Mouse (Mus musculus): Measurements from ENCODE around the gene Phlpp1. TPM values are rescaled to one million over a fixed set of nuclear protein-coding genes. Genes with fewer than 3 reads are reported as not detected.

Phlpp1 gene
- polyA plus RNA-seq (2014; fragmentation: Nextera tagmentation; extraction: Ambion mirVana), result 1.7 and 1.8 TPM in 2 replicates

DNA sequence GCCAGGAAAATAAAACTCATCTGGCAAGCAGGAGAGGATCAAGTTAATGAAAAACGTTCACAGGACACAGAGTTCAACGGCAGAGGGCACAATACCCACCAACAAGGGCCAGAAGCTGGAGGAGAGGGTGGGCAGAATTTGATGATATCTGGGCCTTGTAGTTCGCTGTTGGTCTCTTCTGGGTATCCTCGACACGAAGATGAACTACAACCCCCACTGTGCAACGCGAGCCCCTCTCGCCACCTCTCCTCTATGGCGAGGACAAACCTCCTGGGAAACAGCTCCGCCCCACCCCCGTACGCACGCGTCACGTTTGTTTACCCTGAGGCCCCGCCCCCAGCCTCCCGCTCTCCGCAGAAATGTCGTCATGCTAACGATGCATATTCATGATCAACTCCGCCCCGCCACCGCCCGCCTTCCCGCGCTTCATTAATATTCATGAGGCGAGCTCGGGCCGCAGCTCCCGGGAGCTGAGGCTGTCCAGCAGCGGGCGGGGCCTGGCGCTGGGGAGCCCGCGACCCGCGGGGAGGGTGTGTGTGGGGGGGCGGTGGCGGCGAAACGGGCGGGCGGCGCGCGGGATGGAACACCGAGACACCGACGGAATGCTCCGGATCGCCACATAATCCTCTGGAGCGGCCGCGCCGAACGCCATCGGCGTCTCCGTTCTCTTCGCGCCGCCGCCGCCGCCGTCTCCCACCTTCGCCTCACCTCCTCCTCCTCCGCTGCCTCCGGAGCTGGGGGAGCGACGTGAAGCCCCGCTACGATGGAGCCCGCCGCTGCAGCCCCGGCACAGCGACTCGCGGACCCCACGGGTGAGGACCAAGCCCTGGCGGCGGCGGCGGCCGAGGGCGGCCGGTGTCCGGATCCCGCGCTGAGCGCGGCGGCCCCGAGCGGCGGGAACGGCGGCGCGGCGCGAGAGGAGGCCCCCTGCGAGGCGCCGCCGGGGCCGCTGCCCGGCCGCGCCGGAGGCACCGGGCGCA, at the start of gene Phlpp1:
Gene Phlpp1, plus strand, starts transcription at position 512 of the 980 bp plus-strand sequence.
- H3K9me3 ChIP-seq (ENCODE audit: control insufficient read depth, low read length), result no peaks in the 10 kb centered on the region
- H3K27me3 ChIP-seq (replicated peaks; ENCODE audit: control insufficient read depth, insufficient read depth, low read length), result no peaks in the 10 kb centered on the region
- H3K4me3 ChIP-seq (ENCODE audit: low read depth, low read length), result peak within 1 kb of the TSS; percentile 88
- no peaks in the 10 kb centered on the region for H3K36me3 ChIP-seq (ENCODE audit: control insufficient read depth, insufficient read depth, low read length)
- peak within 1 kb of the TSS; percentile 64 for H3K27ac ChIP-seq (ENCODE audit: low read depth, low read length)
- peak; percentile 100 for DNase-seq (ENCODE audit: low spot score)
- peak within 1 kb of the TSS; percentile 84 for H3K4me2 ChIP-seq
- peak; percentile 98 for ATAC-seq (replicated peaks; ENCODE audit: low FRiP score)
- under 1% methylated on average over 104 of the region's 113 CpGs for WGBS
- H3K9ac ChIP-seq (ENCODE audit: low read depth, low read length), result peak within 1 kb of the TSS; percentile 84
- H3K4me1 ChIP-seq (replicated peaks; ENCODE audit: control insufficient read depth, insufficient read depth, low read length), result peaks cover 14% of the 10 kb centered on the region

DNA sequence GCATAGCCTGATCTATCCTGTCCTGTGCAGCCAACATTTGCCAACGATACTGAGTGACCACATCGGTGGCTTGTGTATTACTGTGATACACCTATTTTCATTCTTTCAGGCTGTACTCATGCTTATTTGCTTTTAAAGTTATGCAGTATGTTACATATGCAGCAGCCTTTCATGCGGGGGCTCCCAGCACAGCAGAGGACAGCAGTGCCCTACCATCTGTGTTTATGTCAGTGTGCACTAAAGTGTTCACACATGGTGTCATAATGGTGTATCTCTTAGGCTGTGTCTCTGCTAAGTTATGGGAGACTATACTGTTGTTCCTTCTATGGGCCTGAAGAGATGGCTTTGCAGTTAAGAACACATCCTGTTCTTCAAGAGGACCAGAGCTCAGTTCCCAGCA, 45.0 kb upstream of the Phlpp1 start:
- Histone ChIP-seq H3K27me3 (replicated peaks; ENCODE audit: control insufficient read depth, insufficient read depth, low read length) (no peaks in the 10 kb centered on the region), H3K4me1 (replicated peaks; ENCODE audit: control insufficient read depth, insufficient read depth, low read length) (no peaks in the 10 kb centered on the region), H3K9me3 (ENCODE audit: control insufficient read depth, low read length) (no peaks in the 10 kb centered on the region), H3K36me3 (ENCODE audit: control insufficient read depth, insufficient read depth, low read length) (no peaks in the 10 kb centered on the region), H3K4me3 (ENCODE audit: low read depth, low read length) (no peak overlapping the region), H3K9ac (ENCODE audit: low read depth, low read length) (no peak overlapping the region), H3K4me2 (no peak overlapping the region), H3K27ac (ENCODE audit: low read depth, low read length) (no peak overlapping the region)
- DNase-seq (ENCODE audit: low spot score) (no peak), ATAC-seq (replicated peaks; ENCODE audit: low FRiP score) (no peak)
- WGBS, result 91% methylated on average over 3 of the region's 3 CpGs

GRCm38 (mm10) chr1:106131697-106132349, 39.7 kb upstream of the Phlpp1 start:
- WGBS, result 37% methylated on average over 4 of the region's 4 CpGs
- Histone ChIP-seq H3K9ac (ENCODE audit: low read depth, low read length) (no peak overlapping the region), H3K36me3 (ENCODE audit: control insufficient read depth, insufficient read depth, low read length) (no peaks in the 10 kb centered on the region), H3K4me1 (replicated peaks; ENCODE audit: control insufficient read depth, insufficient read depth, low read length) (no peaks in the 10 kb centered on the region), H3K27me3 (replicated peaks; ENCODE audit: control insufficient read depth, insufficient read depth, low read length) (no peaks in the 10 kb centered on the region), H3K4me2 (no peak overlapping the region), H3K9me3 (ENCODE audit: control insufficient read depth, low read length) (no peaks in the 10 kb centered on the region), H3K27ac (ENCODE audit: low read depth, low read length) (no peak overlapping the region), H3K4me3 (ENCODE audit: low read depth, low read length) (no peak overlapping the region)
- DNase-seq (ENCODE audit: low spot score), result no peak
- no peak for ATAC-seq (replicated peaks; ENCODE audit: low FRiP score)

DNA sequence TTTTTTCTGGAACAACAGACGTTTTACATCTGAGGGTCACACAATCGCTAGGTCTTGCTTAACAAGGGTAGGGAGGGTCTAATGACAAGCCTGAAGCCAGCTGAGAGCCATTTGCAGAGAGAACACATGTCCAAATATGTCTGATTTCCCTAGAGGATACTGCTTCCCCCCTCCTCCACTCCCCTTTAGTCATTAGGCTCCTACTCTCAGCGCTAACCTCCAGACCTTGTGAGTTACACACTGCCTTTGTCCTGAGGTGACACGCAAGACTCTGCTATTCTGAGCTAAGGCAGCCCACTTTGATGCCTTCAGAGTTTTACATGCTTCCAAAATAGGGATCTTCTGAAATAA, 39.2 kb upstream of the Phlpp1 start:
- Histone ChIP-seq H3K27ac (ENCODE audit: low read depth, low read length) (no peak overlapping the region), H3K4me2 (no peak overlapping the region), H3K9ac (ENCODE audit: low read depth, low read length) (no peak overlapping the region), H3K4me1 (replicated peaks; ENCODE audit: control insufficient read depth, insufficient read depth, low read length) (no peaks in the 10 kb centered on the region), H3K36me3 (ENCODE audit: control insufficient read depth, insufficient read depth, low read length) (no peaks in the 10 kb centered on the region), H3K4me3 (ENCODE audit: low read depth, low read length) (no peak overlapping the region), H3K27me3 (replicated peaks; ENCODE audit: control insufficient read depth, insufficient read depth, low read length) (no peaks in the 10 kb centered on the region), H3K9me3 (ENCODE audit: control insufficient read depth, low read length) (no peaks in the 10 kb centered on the region)
- ATAC-seq (replicated peaks; ENCODE audit: low FRiP score), result no peak
- DNase-seq (ENCODE audit: low spot score), result no peak
- 62% methylated on average over 4 of the region's 4 CpGs for WGBS

- WGBS, result 87% methylated on average over 2 of the region's 2 CpGs
- DNase-seq (ENCODE audit: low spot score) (no peak), ATAC-seq (replicated peaks; ENCODE audit: low FRiP score) (no peak)
Observed at GRCm38 (mm10) chr1:106138691-106139090, 32.9 kb upstream of the Phlpp1 start.

DNA sequence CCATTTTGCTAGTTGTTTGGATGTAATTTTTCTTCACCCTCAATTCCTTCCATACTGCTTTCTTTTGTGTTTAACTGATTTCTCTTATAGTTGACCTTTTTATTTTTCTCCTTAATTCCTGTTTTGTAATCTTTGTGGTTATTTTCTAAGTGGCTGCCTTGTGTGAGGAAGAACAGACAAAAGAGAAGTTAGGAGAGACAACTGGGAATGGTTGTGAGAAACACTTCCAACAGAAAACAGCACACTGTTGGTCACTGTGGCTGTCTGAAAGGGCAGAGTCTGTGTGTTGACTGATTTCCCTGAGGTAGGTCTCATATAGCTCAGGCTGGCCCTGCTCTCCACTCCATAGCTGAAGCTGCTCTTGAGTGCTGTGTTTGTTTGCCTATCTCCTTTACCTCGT, 32.4 kb upstream of the Phlpp1 start:
- Histone ChIP-seq H3K36me3 (ENCODE audit: control insufficient read depth, insufficient read depth, low read length) (no peaks in the 10 kb centered on the region), H3K4me1 (replicated peaks; ENCODE audit: control insufficient read depth, insufficient read depth, low read length) (no peaks in the 10 kb centered on the region), H3K4me3 (ENCODE audit: low read depth, low read length) (no peak overlapping the region), H3K4me2 (no peak overlapping the region), H3K9me3 (ENCODE audit: control insufficient read depth, low read length) (no peaks in the 10 kb centered on the region), H3K9ac (ENCODE audit: low read depth, low read length) (no peak overlapping the region), H3K27ac (ENCODE audit: low read depth, low read length) (no peak overlapping the region), H3K27me3 (replicated peaks; ENCODE audit: control insufficient read depth, insufficient read depth, low read length) (no peaks in the 10 kb centered on the region)
- 61% methylated on average over 1 of the region's 1 CpGs for WGBS
- DNase-seq (ENCODE audit: low spot score) (no peak), ATAC-seq (replicated peaks; ENCODE audit: low FRiP score) (no peak)

More at GRCm38 (mm10) chr1:106138691-106139090, 32.9 kb upstream of the Phlpp1 start:
- Histone ChIP-seq H3K27me3 (replicated peaks; ENCODE audit: control insufficient read depth, insufficient read depth, low read length) (no peaks in the 10 kb centered on the region), H3K4me3 (ENCODE audit: low read depth, low read length) (no peak overlapping the region), H3K9me3 (ENCODE audit: control insufficient read depth, low read length) (no peaks in the 10 kb centered on the region), H3K36me3 (ENCODE audit: control insufficient read depth, insufficient read depth, low read length) (no peaks in the 10 kb centered on the region), H3K4me1 (replicated peaks; ENCODE audit: control insufficient read depth, insufficient read depth, low read length) (no peaks in the 10 kb centered on the region), H3K27ac (ENCODE audit: low read depth, low read length) (no peak overlapping the region), H3K4me2 (no peak overlapping the region), H3K9ac (ENCODE audit: low read depth, low read length) (no peak overlapping the region)

DNA sequence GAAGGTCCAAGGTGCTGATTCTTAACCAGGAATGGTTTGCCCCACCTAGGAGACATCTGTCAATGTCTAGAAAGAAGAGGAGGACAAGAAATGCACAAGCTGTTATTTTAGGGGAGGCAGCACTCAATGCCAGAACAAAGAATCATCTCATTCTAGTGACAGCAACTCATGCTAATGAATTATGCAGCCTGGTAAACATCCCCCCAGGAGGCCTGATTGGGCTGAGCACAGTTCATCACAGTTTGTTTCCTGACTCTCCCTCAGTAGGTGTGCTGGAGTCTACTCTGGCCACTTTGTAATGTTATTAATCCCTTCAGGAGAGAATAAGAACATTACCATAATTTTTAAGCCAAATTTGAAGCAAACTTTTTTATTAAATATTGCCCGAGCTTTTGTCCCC, 29.5 kb upstream of the Phlpp1 start:
- 79% methylated on average over 1 of the region's 1 CpGs for WGBS
- H3K27ac ChIP-seq (ENCODE audit: low read depth, low read length), result no peak overlapping the region
- no peaks in the 10 kb centered on the region for H3K27me3 ChIP-seq (replicated peaks; ENCODE audit: control insufficient read depth, insufficient read depth, low read length)
- H3K4me3 ChIP-seq (ENCODE audit: low read depth, low read length), result no peak overlapping the region
- no peak overlapping the region for H3K9ac ChIP-seq (ENCODE audit: low read depth, low read length)
- DNase-seq (ENCODE audit: low spot score), result no peak
- no peaks in the 10 kb centered on the region for H3K9me3 ChIP-seq (ENCODE audit: control insufficient read depth, low read length)
- H3K36me3 ChIP-seq (ENCODE audit: control insufficient read depth, insufficient read depth, low read length), result no peaks in the 10 kb centered on the region
- no peak overlapping the region for H3K4me2 ChIP-seq
- no peak for ATAC-seq (replicated peaks; ENCODE audit: low FRiP score)
- no peaks in the 10 kb centered on the region for H3K4me1 ChIP-seq (replicated peaks; ENCODE audit: control insufficient read depth, insufficient read depth, low read length)

GRCm38 (mm10) chr1:106144534-106144933, 27.0 kb upstream of the Phlpp1 start:
- Histone ChIP-seq H3K4me3 (ENCODE audit: low read depth, low read length) (no peak overlapping the region), H3K27me3 (replicated peaks; ENCODE audit: control insufficient read depth, insufficient read depth, low read length) (no peaks in the 10 kb centered on the region), H3K9me3 (ENCODE audit: control insufficient read depth, low read length) (no peaks in the 10 kb centered on the region), H3K9ac (ENCODE audit: low read depth, low read length) (no peak overlapping the region), H3K4me1 (replicated peaks; ENCODE audit: control insufficient read depth, insufficient read depth, low read length) (no peaks in the 10 kb centered on the region), H3K36me3 (ENCODE audit: control insufficient read depth, insufficient read depth, low read length) (no peaks in the 10 kb centered on the region), H3K27ac (ENCODE audit: low read depth, low read length) (no peak overlapping the region), H3K4me2 (no peak overlapping the region)
- WGBS, result 88% methylated on average over 2 of the region's 2 CpGs
- DNase-seq (ENCODE audit: low spot score), result no peak
- ATAC-seq (replicated peaks; ENCODE audit: low FRiP score), result no peak

Data from liver, embryonic 11.5 days (tissue).